Mouse (Mus musculus): ENCODE data around the gene Emg1. TPM values are rescaled to one million over a fixed set of nuclear protein-coding genes. Genes with fewer than 3 reads are reported as not detected.
"Not testable (repeated sequence)": the region's sequence is repeated elsewhere in the genome, so short reads cannot be mapped to it uniquely, and the experiment has no call there.

The Emg1 gene
- total RNA-seq, 2 experiments from 2014 or later = 49.4 to 53.8 TPM

GRCm38 (mm10) chr6:124712918-124713317, 940 bp upstream of the Emg1 start:
- no peak for DNase-seq (ENCODE audit: low spot score in 2 of 2)

- DNase-seq (ENCODE audit: low spot score in 2 of 2) = no peak
These were observed 3.6 kb downstream of the Emg1 start for GRCm38 (mm10) chr6:124708289-124708889.

- no peak for DNase-seq (ENCODE audit: low spot score in 2 of 2)
These were observed 5.8 kb downstream of the Emg1 start for GRCm38 (mm10) chr6:124706061-124706627.

GRCm38 (mm10) chr6:124704417-124704816, 7.6 kb downstream of the Emg1 start:
- DNase-seq (ENCODE audit: low spot score in 2 of 2) = no peak

GRCm38 (mm10) chr6:124703789-124704188, 8.2 kb downstream of the Emg1 start:
- DNase-seq (ENCODE audit: low spot score in 2 of 2) = no peak

GRCm38 (mm10) chr6:124702784-124703103, 9.2 kb downstream of the Emg1 start:
- DNase-seq (ENCODE audit: low spot score in 2 of 2) = peak; percentile 77 to 82

- DNase-seq (ENCODE audit: low spot score in 2 of 2) = no peak
These were observed 9.7 kb downstream of the Emg1 start for GRCm38 (mm10) chr6:124702102-124702783.

- peak in 1 of 2 experiments; percentile 46 for DNase-seq (ENCODE audit: low spot score in 2 of 2)
These were observed 10.6 kb downstream of the Emg1 start for GRCm38 (mm10) chr6:124701338-124701737.

- peak; percentile 56 to 66 for DNase-seq (ENCODE audit: low spot score in 2 of 2)
These were observed 11.9 kb downstream of the Emg1 start for GRCm38 (mm10) chr6:124699962-124700610.

- no peak for DNase-seq (ENCODE audit: low spot score in 2 of 2)
These were observed 12.6 kb downstream of the Emg1 start for GRCm38 (mm10) chr6:124699366-124699765.

GRCm38 (mm10) chr6:124698751-124699150, 13.2 kb downstream of the Emg1 start:
- DNase-seq (ENCODE audit: low spot score in 2 of 2) = no peak

GRCm38 (mm10) chr6:124696441-124697150, 15.4 kb downstream of the Emg1 start:
- DNase-seq (ENCODE audit: low spot score in 2 of 2) = no peak

GRCm38 (mm10) chr6:124694166-124694955, 17.6 kb downstream of the Emg1 start:
- peak; percentile 69 to 71 for DNase-seq (ENCODE audit: low spot score in 2 of 2)

- DNase-seq (ENCODE audit: low spot score in 2 of 2) = no peak
These were observed 18.6 kb downstream of the Emg1 start for GRCm38 (mm10) chr6:124693243-124693981.

GRCm38 (mm10) chr6:124690517-124690916, 21.5 kb downstream of the Emg1 start:
- no peak for DNase-seq (ENCODE audit: low spot score in 2 of 2)

- no peak for DNase-seq (ENCODE audit: low spot score in 2 of 2)
These were observed 23.0 kb downstream of the Emg1 start for GRCm38 (mm10) chr6:124689011-124689410.

- DNase-seq (ENCODE audit: low spot score in 2 of 2) = no peak
These were observed 23.7 kb downstream of the Emg1 start for GRCm38 (mm10) chr6:124688151-124688758.

GRCm38 (mm10) chr6:124686644-124687043, 25.3 kb downstream of the Emg1 start:
- not testable (repeated sequence) for DNase-seq (ENCODE audit: low spot score in 2 of 2)

GRCm38 (mm10) chr6:124685606-124686386, 26.2 kb downstream of the Emg1 start:
- no peak for DNase-seq (ENCODE audit: low spot score in 2 of 2)

All from layer of hippocampus, postnatal 10 days (tissue).